Mouse (Mus musculus): ENCODE results near the gene Suclg2. TPM values are rescaled to one million over a fixed set of nuclear protein-coding genes. Genes with fewer than 3 reads are reported as not detected.

Gene Suclg2
- polyA plus RNA-seq, 1 experiment: 1.0 TPM

DNA sequence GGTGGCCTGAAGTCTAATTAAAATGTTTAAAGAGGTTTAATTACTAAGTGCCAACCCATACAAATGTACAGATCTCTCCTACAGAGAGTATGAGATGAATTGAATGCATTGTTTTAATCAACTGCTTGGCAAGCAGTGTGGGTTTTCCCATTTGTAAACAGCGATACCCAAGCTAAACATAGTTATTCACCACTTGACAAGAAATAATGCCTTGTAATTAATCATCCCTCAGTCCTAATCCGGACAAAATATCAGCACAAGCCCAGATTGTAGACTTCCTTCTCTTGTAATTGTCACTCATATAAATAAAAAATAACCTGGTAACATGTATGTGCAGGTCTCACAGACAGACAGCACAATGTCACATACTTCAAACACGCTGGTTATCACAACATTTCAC, 183.4 kb downstream of the Suclg2 start:
- Histone ChIP-seq H3K36me3 (ENCODE audit: control insufficient read depth) (no peaks in the 10 kb centered on the region; the same call in 1 of the 2 replicates), H3K27me3 (ENCODE audit: control insufficient read depth) (no peaks in the 10 kb centered on the region), H3K4me3 (replicated peaks) (no peak overlapping the region), H3K4me1 (ENCODE audit: control insufficient read depth) (no peaks in the 10 kb centered on the region), H3K9me3 (ENCODE audit: control insufficient read depth, low read length) (no peaks in the 10 kb centered on the region)
- TF ChIP-seq GATA1 (IDR thresholded peaks at IDR 0.05; ENCODE audit: low read length): no peak
- TF ChIP-seq TAL1 (IDR thresholded peaks at IDR 0.05; ENCODE audit: low read length): no peak

DNA sequence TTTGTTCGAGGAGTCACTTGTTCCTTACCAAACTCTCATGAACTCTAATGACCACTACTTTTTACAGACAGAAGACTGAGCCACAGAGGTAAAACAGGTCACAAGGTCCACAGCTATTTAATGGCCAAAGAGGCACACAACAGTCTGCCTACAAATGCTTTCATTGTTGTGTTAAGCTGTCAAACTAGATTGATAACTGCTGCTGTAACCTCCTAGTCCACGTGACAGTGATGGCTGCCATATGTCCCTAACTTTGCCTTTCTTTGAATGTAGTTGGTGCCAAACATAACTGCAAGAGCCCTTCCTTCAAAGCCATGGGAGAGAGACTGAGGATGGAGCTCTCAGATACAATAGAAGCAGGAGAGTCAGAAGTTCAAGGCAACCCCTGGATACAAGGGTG, 198.8 kb downstream of the Suclg2 start:
- no peak for TF ChIP-seq GATA1 (IDR thresholded peaks at IDR 0.05; ENCODE audit: low read length)
- no peak for TF ChIP-seq TAL1 (IDR thresholded peaks at IDR 0.05; ENCODE audit: low read length)
- Histone ChIP-seq H3K36me3 (ENCODE audit: control insufficient read depth) (no peaks in the 10 kb centered on the region; the same call in 1 of the 2 replicates), H3K4me1 (ENCODE audit: control insufficient read depth) (no peaks in the 10 kb centered on the region)

DNA sequence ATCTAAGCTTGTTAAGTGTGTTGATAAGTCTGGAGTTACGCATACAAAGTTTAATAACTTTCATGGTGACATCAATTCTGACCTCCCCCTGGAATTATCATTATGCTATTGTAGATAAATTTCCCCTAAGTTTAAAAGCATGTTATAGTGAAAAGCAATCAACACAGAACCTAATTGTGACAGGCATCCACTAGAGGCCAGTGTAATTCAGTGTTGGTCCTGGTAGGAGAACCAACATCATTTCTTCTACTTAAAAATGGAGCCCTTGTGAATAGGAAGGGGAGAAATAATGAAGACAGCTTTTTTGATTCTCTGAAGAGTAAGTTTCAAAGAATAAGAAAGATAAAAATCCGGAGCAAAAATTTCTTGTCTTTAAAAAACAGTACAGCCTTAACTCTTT, 200.2 kb downstream of the Suclg2 start:
- no peak for TF ChIP-seq TAL1 (IDR thresholded peaks at IDR 0.05; ENCODE audit: low read length)
- no peak for TF ChIP-seq GATA1 (IDR thresholded peaks at IDR 0.05; ENCODE audit: low read length)
- Histone ChIP-seq H3K9me3 (ENCODE audit: control insufficient read depth, low read length) (no peaks in the 10 kb centered on the region), H3K36me3 (ENCODE audit: control insufficient read depth) (no peaks in the 10 kb centered on the region; the same call in 1 of the 2 replicates), H3K4me3 (replicated peaks) (no peak overlapping the region), H3K27me3 (ENCODE audit: control insufficient read depth) (no peaks in the 10 kb centered on the region), H3K4me1 (ENCODE audit: control insufficient read depth) (no peaks in the 10 kb centered on the region)

More for the DNA sequence above, 198.8 kb downstream of the Suclg2 start:
- no peaks in the 10 kb centered on the region for H3K27me3 ChIP-seq (ENCODE audit: control insufficient read depth)
- H3K4me3 ChIP-seq (replicated peaks): no peak overlapping the region
- H3K9me3 ChIP-seq (ENCODE audit: control insufficient read depth, low read length): no peaks in the 10 kb centered on the region

DNA sequence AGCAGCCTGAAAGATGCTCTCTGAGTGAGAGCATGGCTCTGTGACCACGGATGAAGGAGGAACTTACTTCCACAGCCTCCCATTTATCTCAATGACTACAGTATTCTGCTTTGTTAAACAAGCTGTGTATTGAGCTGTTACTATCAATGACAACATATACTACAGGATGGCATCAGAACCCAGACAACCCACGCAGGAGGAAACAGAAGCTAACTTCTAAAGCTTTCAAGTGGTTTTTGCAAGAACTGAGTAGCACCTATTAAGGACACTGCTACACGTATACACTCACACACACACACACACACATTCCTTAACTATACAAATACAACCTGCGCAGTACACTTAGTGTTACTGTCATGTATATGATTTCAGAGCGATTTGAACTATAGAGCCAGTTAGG, 202.9 kb downstream of the Suclg2 start:
- peaks cover 2% of the 10 kb centered on the region; the same call in 1 of the 2 replicates for H3K36me3 ChIP-seq (ENCODE audit: control insufficient read depth)
- H3K4me1 ChIP-seq (ENCODE audit: control insufficient read depth): no peaks in the 10 kb centered on the region
- TF ChIP-seq TAL1 (IDR thresholded peaks at IDR 0.05; ENCODE audit: low read length): no peak
- no peak for TF ChIP-seq GATA1 (IDR thresholded peaks at IDR 0.05; ENCODE audit: low read length)
- no peaks in the 10 kb centered on the region for H3K9me3 ChIP-seq (ENCODE audit: control insufficient read depth, low read length)
- H3K27me3 ChIP-seq (ENCODE audit: control insufficient read depth): no peaks in the 10 kb centered on the region
- no peak overlapping the region for H3K4me3 ChIP-seq (replicated peaks)

DNA sequence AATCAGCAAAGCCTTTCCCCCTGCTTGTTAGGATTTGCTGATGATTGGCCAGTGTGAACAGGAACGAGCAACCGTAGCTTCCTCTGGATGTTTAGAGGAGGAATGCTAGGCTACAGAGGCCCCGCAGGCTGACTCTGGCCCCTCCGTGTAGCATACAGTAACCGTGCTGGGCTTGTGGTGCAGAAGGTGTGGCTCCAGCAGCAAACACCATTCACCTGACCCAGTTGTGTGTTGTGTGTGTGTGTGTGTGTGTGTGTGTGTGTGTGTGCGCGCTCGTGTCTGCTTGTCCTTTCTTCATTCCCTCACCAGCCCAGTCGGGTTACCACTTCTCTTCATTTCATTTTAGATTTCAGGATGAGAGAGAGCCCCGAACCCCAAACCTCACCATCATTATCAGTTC, 203.9 kb downstream of the Suclg2 start:
- no peaks in the 10 kb centered on the region for H3K4me1 ChIP-seq (ENCODE audit: control insufficient read depth)
- no peaks in the 10 kb centered on the region for H3K9me3 ChIP-seq (ENCODE audit: control insufficient read depth, low read length)
- no peaks in the 10 kb centered on the region for H3K27me3 ChIP-seq (ENCODE audit: control insufficient read depth)
- H3K36me3 ChIP-seq (ENCODE audit: control insufficient read depth): peaks cover 2% of the 10 kb centered on the region; the same call in 1 of the 2 replicates
- no peak overlapping the region for H3K4me3 ChIP-seq (replicated peaks)
- no peak for TF ChIP-seq GATA1 (IDR thresholded peaks at IDR 0.05; ENCODE audit: low read length)
- no peak for TF ChIP-seq TAL1 (IDR thresholded peaks at IDR 0.05; ENCODE audit: low read length)

DNA sequence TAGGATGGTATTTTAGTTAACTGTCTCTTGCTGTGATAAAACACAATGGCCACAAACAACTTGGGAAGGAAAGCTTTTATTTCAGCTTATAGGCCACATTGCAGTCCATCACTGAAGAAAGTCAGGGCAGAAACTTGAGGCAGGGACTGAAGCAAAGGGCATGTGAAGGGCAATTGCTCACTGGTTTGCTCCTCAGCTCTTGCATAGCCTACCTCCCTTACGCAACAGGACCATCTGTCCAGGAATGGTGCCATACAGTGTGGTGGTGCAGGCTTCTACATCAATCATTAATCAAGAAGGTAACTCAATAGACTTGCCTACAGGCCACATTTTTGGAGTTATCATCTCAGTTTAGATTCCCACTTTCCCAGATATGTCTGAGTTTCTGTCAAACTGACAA, 206.9 kb downstream of the Suclg2 start:
- Histone ChIP-seq H3K4me1 (ENCODE audit: control insufficient read depth) (no peaks in the 10 kb centered on the region), H3K4me3 (replicated peaks) (no peak overlapping the region), H3K36me3 (ENCODE audit: control insufficient read depth) (peaks cover 2% of the 10 kb centered on the region; the same call in 1 of the 2 replicates), H3K9me3 (ENCODE audit: control insufficient read depth, low read length) (no peaks in the 10 kb centered on the region), H3K27me3 (ENCODE audit: control insufficient read depth) (no peaks in the 10 kb centered on the region)
- TF ChIP-seq TAL1 (IDR thresholded peaks at IDR 0.05; ENCODE audit: low read length): no peak
- no peak for TF ChIP-seq GATA1 (IDR thresholded peaks at IDR 0.05; ENCODE audit: low read length)

DNA sequence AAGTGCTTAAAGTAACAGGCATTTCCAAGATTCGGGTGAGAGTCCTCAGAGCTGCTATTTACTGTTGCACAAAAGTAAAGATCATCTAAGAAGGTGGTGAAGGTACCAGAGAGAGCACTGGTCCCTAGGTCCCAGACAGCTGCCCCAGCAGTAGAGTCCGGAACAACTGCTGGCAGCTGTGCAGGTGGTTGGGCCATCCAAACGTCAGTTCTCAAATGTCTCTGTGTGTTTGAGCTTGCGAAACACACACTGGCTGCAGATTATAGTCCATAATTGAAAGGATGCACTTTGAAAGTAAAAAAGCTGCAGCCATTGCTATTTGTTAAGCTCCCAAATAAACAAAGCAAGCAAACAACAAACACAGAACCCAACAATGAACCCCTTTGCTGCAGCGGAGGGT, 217.8 kb downstream of the Suclg2 start:
- Histone ChIP-seq H3K4me3 (replicated peaks) (no peak overlapping the region), H3K27me3 (ENCODE audit: control insufficient read depth) (no peaks in the 10 kb centered on the region), H3K36me3 (ENCODE audit: control insufficient read depth) (no peaks in the 10 kb centered on the region; the same call in 1 of the 2 replicates), H3K4me1 (ENCODE audit: control insufficient read depth) (no peaks in the 10 kb centered on the region), H3K9me3 (ENCODE audit: control insufficient read depth, low read length) (no peaks in the 10 kb centered on the region)
- no peak for TF ChIP-seq TAL1 (IDR thresholded peaks at IDR 0.05; ENCODE audit: low read length)
- TF ChIP-seq GATA1 (IDR thresholded peaks at IDR 0.05; ENCODE audit: low read length): no peak

DNA sequence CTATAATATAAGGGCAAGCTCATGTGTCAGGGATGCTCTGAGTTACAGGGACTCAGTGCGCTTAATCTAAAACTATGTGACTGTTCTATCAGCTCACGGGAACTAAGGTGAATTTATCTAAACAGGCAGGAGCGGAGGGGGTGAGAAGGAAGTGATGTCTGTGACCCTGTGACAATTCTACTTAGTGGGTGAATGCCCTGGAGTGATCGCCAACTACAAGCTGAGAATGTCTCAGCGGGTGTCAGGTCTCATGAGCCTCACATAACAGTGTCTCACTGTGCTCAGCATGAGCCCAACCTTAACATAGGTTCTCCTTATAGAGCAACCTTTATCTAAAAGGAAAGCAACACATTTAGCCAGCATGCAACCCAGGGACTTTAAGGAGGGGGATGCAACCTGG, 219.0 kb downstream of the Suclg2 start:
- Histone ChIP-seq H3K9me3 (ENCODE audit: control insufficient read depth, low read length) (no peaks in the 10 kb centered on the region), H3K27me3 (ENCODE audit: control insufficient read depth) (no peaks in the 10 kb centered on the region), H3K36me3 (ENCODE audit: control insufficient read depth) (peaks cover 1% of the 10 kb centered on the region), H3K4me1 (ENCODE audit: control insufficient read depth) (no peaks in the 10 kb centered on the region), H3K4me3 (replicated peaks) (no peak overlapping the region)
- TF ChIP-seq GATA1 (IDR thresholded peaks at IDR 0.05; ENCODE audit: low read length) (no peak), TAL1 (IDR thresholded peaks at IDR 0.05; ENCODE audit: low read length) (no peak)

DNA sequence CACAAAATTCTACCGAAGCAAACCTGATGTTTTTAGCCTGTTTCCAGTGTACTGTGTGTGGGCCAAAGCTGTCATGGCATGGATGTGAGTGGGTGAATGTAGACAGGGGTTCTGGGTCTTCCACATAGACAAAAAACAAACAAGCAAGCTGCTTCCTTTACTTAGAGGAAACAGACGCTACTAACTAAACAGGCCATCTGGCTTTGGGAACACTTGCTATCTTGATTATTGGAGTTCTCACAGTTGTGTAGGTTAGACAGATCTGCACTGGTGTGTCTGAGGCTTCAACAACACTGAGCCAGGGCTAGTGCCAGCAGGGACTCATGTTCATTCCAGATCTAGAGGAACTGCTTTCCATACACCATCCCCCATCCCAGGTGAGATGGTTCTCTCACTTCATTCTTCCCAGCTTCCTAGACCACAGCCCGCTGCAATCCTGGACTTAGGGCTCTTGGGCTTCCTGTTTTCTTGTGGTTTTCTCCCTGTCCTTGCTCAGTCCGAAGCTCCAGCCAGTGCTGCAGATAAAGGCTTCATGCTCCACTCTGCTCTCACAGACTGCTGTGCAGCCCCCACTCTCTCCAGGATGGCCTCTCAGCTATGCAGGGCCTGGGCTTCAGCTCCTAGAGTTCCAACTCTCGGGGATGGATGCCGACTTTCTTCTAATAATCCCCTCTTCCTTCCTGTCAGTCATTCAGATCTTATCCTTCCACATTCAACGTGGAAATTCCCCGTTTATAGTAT, 226.2 kb downstream of the Suclg2 start:
- no peak for TF ChIP-seq GATA1 (IDR thresholded peaks at IDR 0.05; ENCODE audit: low read length)
- TF ChIP-seq TAL1 (IDR thresholded peaks at IDR 0.05; ENCODE audit: low read length): no peak
- Histone ChIP-seq H3K9me3 (ENCODE audit: control insufficient read depth, low read length) (no peaks in the 10 kb centered on the region), H3K36me3 (ENCODE audit: control insufficient read depth) (peaks cover 7% of the 10 kb centered on the region), H3K4me3 (replicated peaks) (no peak overlapping the region), H3K27me3 (ENCODE audit: control insufficient read depth) (no peaks in the 10 kb centered on the region), H3K4me1 (ENCODE audit: control insufficient read depth) (no peaks in the 10 kb centered on the region)

Data from erythroblast, embryonic 14.5 days (primary cell).